Mouse (Mus musculus): ENCODE measurements around the gene Dip2c. TPM values are rescaled to one million over a fixed set of nuclear protein-coding genes. Genes with fewer than 3 reads are reported as not detected.

Dip2c gene
- total and polyA plus RNA-seq, 3 experiments = 0.04 to 0.14 (median 0.08) TPM

DNA sequence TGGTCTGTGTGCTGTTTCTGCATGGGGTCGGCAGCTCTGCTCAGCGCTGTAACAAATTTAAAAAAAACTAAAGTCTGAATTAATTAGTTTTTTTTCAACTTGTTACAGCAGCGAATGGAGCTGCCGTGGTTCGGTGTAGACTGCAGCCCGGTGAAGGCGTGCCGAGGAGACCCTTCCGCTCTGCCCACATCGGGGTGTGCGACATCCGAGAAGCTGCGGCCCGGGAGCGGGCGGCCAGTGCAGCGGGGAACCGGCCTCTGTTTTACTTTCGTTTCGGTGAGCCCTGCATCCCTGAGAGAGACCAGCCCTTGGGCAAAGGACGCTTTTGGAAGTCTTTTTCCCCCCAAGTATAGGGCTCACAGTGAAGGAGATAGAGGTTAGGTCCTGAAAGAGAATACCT, 218.4 kb downstream of the Dip2c start:
- Histone ChIP-seq H3K9ac (ENCODE audit: insufficient read depth, low read depth) (peak overlapping the region; percentile 12; the same call in 1 of the 2 replicates), H3K4me2 (ENCODE audit: insufficient read depth, low read depth, poor library complexity, severe bottlenecking) (peak overlapping the region; percentile 88), H3K4me1 (ENCODE audit: control insufficient read depth in 1 of 2, insufficient read depth in 2 of 2) (peaks cover 0 to 3% of the 10 kb centered on the region in 2 experiments; a peak in 1 of 4 replicates), H3K4me3 (replicated peaks in 1 of 3; ENCODE audit: low read depth in 2 of 3, low read length in 2 of 3, poor library complexity in 1 of 3) (peak overlapping the region; percentile 21 to 63 (median 54)), H3K79me2 (replicated peaks; ENCODE audit: control insufficient read depth, extremely low read depth, insufficient read depth, poor library complexity, severe bottlenecking) (no peaks in the 10 kb centered on the region), H3K36me3 (replicated peaks in 1 of 2; ENCODE audit: control insufficient read depth in 1 of 2, insufficient read depth in 1 of 2, low read length in 1 of 2) (no peaks in the 10 kb centered on the region), H3K27me3 (replicated peaks) (no peaks in the 10 kb centered on the region), H3K9me3 (replicated peaks; ENCODE audit: low read length) (peaks cover 3% of the 10 kb centered on the region), H3K27ac (ENCODE audit: insufficient read depth, low read depth) (no peak overlapping the region)
- DNase-seq (ENCODE audit: extremely low read depth) = peak; percentile 12
- in situ Hi-C loops (cut with MboI; ENCODE audit: low pct_ligation_motif_present, low pct_unique_long_range_greater_than_20kb, low sequenced_read_pairs) (no loop called here), dilution Hi-C loops (cut with MboI; ENCODE audit: extremely low pct_ligation_motif_present, extremely low pct_unique_long_range_greater_than_20kb, low sequenced_read_pairs) (no loop called here)
- TF ChIP-seq KAT2A (IDR thresholded peaks at IDR 0.05; ENCODE audit: insufficient replicate concordance, low read length) (no peak), UBTF (IDR thresholded peaks at IDR 0.05; ENCODE audit: low read depth, low read length) (peak; percentile 58; the same call in 1 of the 2 replicates), BHLHE40 (IDR thresholded peaks at IDR 0.05; ENCODE audit: low read depth, low read length) (no peak), EP300 (IDR thresholded peaks at IDR 0.05; ENCODE audit: low read length) (0 out of 2 replicates have a peak, but pooled peaks have one; percentile 22)

DNA sequence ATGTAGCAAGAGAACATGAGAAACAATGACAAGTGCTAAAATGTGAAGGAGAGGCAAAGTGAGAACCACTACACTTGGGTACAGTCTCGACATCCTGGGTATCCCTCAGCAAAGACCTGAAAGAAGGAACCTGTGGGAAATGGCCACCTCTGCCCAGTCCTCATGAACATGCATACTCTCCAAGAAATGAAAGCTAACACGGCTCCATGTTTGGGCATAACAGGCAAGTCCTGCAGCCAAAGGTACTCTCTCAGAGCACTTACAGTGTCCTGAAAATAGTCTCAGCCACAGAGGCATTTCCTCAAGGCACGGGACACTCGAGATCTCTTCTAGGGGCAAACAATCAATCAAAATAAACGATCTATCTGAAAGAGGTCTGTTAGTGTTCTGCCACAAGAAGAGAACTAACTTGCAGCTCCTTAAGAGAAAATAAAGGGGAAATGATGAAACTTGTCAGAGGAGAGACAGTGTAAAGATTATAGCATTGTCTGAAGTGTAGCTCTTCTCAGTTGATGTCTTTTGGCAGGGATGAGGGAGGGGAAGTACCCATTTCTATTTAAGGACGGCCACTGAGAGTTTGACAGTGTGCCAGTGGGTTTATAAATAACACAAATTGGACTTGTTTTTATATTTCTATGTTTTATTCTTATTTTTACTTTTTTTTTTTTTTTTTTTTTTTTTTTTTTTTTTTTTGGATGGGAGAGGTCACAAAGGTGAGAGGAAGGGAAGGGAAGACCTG, 228.0 kb downstream of the Dip2c start:
- Histone ChIP-seq H3K4me3 (replicated peaks in 1 of 3; ENCODE audit: low read depth in 2 of 3, low read length in 2 of 3, poor library complexity in 1 of 3) (no peak overlapping the region), H3K36me3 (replicated peaks in 1 of 2; ENCODE audit: control insufficient read depth in 1 of 2, insufficient read depth in 1 of 2, low read length in 1 of 2) (no peaks in the 10 kb centered on the region), H3K79me2 (replicated peaks; ENCODE audit: control insufficient read depth, extremely low read depth, insufficient read depth, poor library complexity, severe bottlenecking) (no peaks in the 10 kb centered on the region), H3K4me2 (ENCODE audit: insufficient read depth, low read depth, poor library complexity, severe bottlenecking) (peak overlapping the region; percentile 39), H3K9me3 (replicated peaks; ENCODE audit: low read length) (no peaks in the 10 kb centered on the region), H3K4me1 (ENCODE audit: control insufficient read depth in 1 of 2, insufficient read depth in 2 of 2) (peaks cover 0 to 15% of the 10 kb centered on the region in 2 experiments; a peak in 2 of 4 replicates), H3K27ac (ENCODE audit: insufficient read depth, low read depth) (no peak overlapping the region), H3K9ac (ENCODE audit: insufficient read depth, low read depth) (no peak overlapping the region), H3K27me3 (replicated peaks) (no peaks in the 10 kb centered on the region)
- DNase-seq (ENCODE audit: extremely low read depth) = peak; percentile 43
- dilution Hi-C loops (cut with MboI; ENCODE audit: extremely low pct_ligation_motif_present, extremely low pct_unique_long_range_greater_than_20kb, low sequenced_read_pairs) = no loop called here
- in situ Hi-C loops (cut with MboI; ENCODE audit: low pct_ligation_motif_present, low pct_unique_long_range_greater_than_20kb, low sequenced_read_pairs) = no loop called here
- no peak for TF ChIP-seq EP300 (IDR thresholded peaks at IDR 0.05; ENCODE audit: low read length)
- TF ChIP-seq MEF2A (IDR thresholded peaks at IDR 0.05; ENCODE audit: borderline replicate concordance, low read depth, low read length) = peak; percentile 57; the same call in 1 of the 2 replicates
- TF ChIP-seq CHD2 (IDR thresholded peaks at IDR 0.05; ENCODE audit: low read length) = no peak
- TF ChIP-seq ETS1 (conservative IDR thresholded peaks at IDR 0.05; ENCODE audit: low read depth, low read length) = no peak
- peak; percentile 73 for TF ChIP-seq ZNF384 (IDR thresholded peaks at IDR 0.05; ENCODE audit: low read depth, low read length)

DNA sequence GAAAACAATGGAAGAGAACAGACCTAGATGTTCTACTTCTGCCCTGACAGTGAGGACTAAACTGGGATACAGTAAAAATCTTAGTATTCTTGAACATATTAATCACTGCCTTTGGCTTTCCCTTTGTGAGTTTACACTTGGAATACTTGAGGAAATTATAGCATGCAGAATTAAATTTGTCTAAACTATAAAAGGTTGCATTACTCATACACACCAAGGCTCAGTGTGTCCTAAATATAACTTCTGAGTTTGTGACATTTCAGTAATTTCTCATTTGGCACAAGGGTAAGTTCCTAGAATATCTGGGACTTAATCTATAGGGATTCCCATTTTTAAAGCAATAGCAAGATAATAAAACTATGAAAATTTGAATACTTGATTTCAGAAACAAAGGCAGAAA, 262.2 kb downstream of the Dip2c start:
- dilution Hi-C loops (cut with MboI; ENCODE audit: extremely low pct_ligation_motif_present, extremely low pct_unique_long_range_greater_than_20kb, low sequenced_read_pairs) = no loop called here
- TF ChIP-seq ZMIZ1 (IDR thresholded peaks at IDR 0.05; ENCODE audit: low read depth, low read length) (no peak), GABPA (IDR thresholded peaks at IDR 0.05; ENCODE audit: insufficient replicate concordance, low read depth, low read length) (no peak), PAX5 (IDR thresholded peaks at IDR 0.05; ENCODE audit: low read length) (no peak), NRF1 (IDR thresholded peaks at IDR 0.05; ENCODE audit: low read depth, low read length) (no peak), MXI1 (IDR thresholded peaks at IDR 0.05; ENCODE audit: low read depth, low read length) (no peak), USF1 (IDR thresholded peaks at IDR 0.05; ENCODE audit: low read depth, low read length) (no peak), TCF12 (IDR thresholded peaks at IDR 0.05; ENCODE audit: low read depth, low read length) (no peak), HCFC1 (IDR thresholded peaks at IDR 0.05; ENCODE audit: low read depth, low read length) (no peak), MAX (IDR thresholded peaks at IDR 0.05; ENCODE audit: low read length) (no peak), UBTF (IDR thresholded peaks at IDR 0.05; ENCODE audit: low read depth, low read length) (no peak), ZKSCAN1 (IDR thresholded peaks at IDR 0.05; ENCODE audit: borderline replicate concordance, low read depth, low read length) (no peak), EP300 (IDR thresholded peaks at IDR 0.05; ENCODE audit: low read length) (no peak), JUN (IDR thresholded peaks at IDR 0.05; ENCODE audit: insufficient read depth, low read depth, low read length) (no peak), SIN3A (IDR thresholded peaks at IDR 0.05; ENCODE audit: low read length) (no peak), RCOR1 (conservative IDR thresholded peaks at IDR 0.05; ENCODE audit: low read depth, low read length) (no peak), ETS1 (conservative IDR thresholded peaks at IDR 0.05; ENCODE audit: low read depth, low read length) (no peak), POLR2A (IDR thresholded peaks at IDR 0.05; ENCODE audit: low read depth, low read length) (no peak), RAD21 (IDR thresholded peaks at IDR 0.05; ENCODE audit: low read depth, low read length) (no peak), ELF1 (IDR thresholded peaks at IDR 0.05; ENCODE audit: low read depth, low read length) (no peak), KAT2A (IDR thresholded peaks at IDR 0.05; ENCODE audit: insufficient replicate concordance, low read length) (no peak)
- H3K4me1 ChIP-seq (ENCODE audit: control insufficient read depth in 1 of 2, insufficient read depth in 2 of 2) = no peaks in the 10 kb centered on the region
- H3K9me3 ChIP-seq (replicated peaks; ENCODE audit: low read length) = no peaks in the 10 kb centered on the region
- H3K4me3 ChIP-seq (replicated peaks in 1 of 3; ENCODE audit: low read depth in 2 of 3, low read length in 2 of 3, poor library complexity in 1 of 3) = no peak overlapping the region
- in situ Hi-C loops (cut with MboI; ENCODE audit: low pct_ligation_motif_present, low pct_unique_long_range_greater_than_20kb, low sequenced_read_pairs) = no loop called here
- H3K27me3 ChIP-seq (replicated peaks) = no peaks in the 10 kb centered on the region
- H3K36me3 ChIP-seq (replicated peaks in 1 of 2; ENCODE audit: control insufficient read depth in 1 of 2, insufficient read depth in 1 of 2, low read length in 1 of 2) = no peaks in the 10 kb centered on the region
- no peak overlapping the region for H3K9ac ChIP-seq (ENCODE audit: insufficient read depth, low read depth)
- H3K4me2 ChIP-seq (ENCODE audit: insufficient read depth, low read depth, poor library complexity, severe bottlenecking) = no peak overlapping the region
- H3K79me2 ChIP-seq (replicated peaks; ENCODE audit: control insufficient read depth, extremely low read depth, insufficient read depth, poor library complexity, severe bottlenecking) = no peaks in the 10 kb centered on the region
- no peak overlapping the region for H3K27ac ChIP-seq (ENCODE audit: insufficient read depth, low read depth)
- DNase-seq (ENCODE audit: extremely low read depth) = no peak
